Mouse (Mus musculus) testis, adult 2 months (tissue): ENCODE data around the gene Dennd6b.

Source experiments
- CTCF ChIP-seq: fragments of 200-500 bp; IDR thresholded peaks from 2 replicates; pipeline ENCODE4 v1.5.1; 2012; ENCODE audit warnings: low read depth, mild to moderate bottlenecking, inconsistent platforms, low read length, moderate library complexity; ENCODE audit not compliant: control insufficient read depth, insufficient read depth, insufficient replicate concordance
- POLR2A ChIP-seq: fragments of 200-500 bp; IDR thresholded peaks from 2 replicates; pipeline ENCODE4 v1.6.1; 2012; ENCODE audit warnings: low read depth, mild to moderate bottlenecking, inconsistent platforms, low read length, moderate library complexity; ENCODE audit not compliant: control insufficient read depth

DNA sequence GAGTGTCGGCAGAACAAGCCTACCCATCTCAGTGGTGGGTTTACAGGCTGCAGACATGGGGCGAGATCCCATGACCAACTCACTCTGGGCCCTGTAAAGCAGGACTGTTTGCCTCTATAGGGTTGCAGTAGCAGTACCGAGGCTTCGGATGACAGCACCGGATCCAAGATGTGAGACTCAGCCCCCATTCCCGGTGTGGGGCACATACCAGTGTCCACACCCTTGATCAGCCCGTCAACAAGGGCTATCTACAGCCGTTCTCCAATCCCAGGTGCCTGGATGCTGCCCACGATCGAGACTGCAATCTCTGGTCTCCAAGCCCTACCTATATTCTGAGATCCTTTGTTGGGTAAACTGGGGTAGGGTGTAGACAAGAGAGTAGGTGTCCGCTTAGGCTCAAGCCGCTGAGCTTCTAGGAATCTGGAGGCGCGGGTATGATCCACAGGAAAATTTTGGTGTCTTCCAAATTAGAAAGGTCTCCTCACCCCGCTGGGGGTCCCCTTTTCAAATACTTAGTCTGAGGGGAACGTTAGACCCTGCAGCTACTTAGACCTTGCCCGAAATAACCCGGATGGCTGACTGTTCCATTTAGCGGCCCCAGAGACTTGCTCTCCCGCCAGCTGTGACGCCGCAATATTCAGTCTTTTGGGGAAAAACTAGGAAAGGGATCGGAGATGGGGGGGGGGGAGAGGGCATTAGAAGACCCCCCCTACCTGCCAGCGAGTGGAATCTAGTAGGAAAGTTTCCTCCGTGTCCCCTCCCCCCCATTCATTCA, 47.6 kb downstream of the Dennd6b start:
- TF ChIP-seq POLR2A, result no peak
- no peak for TF ChIP-seq CTCF
